Mouse (Mus musculus) induced T-regulatory cell, adult 2 months (primary cell): ENCODE measurements at regions not wholly inside any gene's neighbourhood (a gene's known extent, or its start where the extent isn't known, plus 50 kb on each side); places are given as distances from the start of the nearest gene placed in this dataset.

Source experiments
- DNase-seq: peaks from one replicate; pipeline ENCODE4 v3.0.0-alpha.2; 2012; ENCODE audit warnings: low read depth

GRCm38 (mm10) chr13:106525406-106526206, 411.2 kb downstream of the Ipo11 start:
- no peak for DNase-seq

GRCm38 (mm10) chr13:106514510-106515169, 422.1 kb downstream of the Ipo11 start:
- DNase-seq: no peak

GRCm38 (mm10) chr13:106513669-106514068, 423.1 kb downstream of the Ipo11 start:
- DNase-seq: no peak

GRCm38 (mm10) chr13:106510435-106510834, 426.3 kb downstream of the Ipo11 start:
- DNase-seq: no peak

GRCm38 (mm10) chr13:106501273-106501672, 435.5 kb downstream of the Ipo11 start:
- no peak for DNase-seq

- DNase-seq: no peak
These were observed 465.5 kb downstream of the Ipo11 start for GRCm38 (mm10) chr13:106471264-106471663.

- DNase-seq: no peak
These were observed 482.3 kb downstream of the Ipo11 start for GRCm38 (mm10) chr13:106454366-106454927.

GRCm38 (mm10) chr13:106432165-106432564, 504.6 kb downstream of the Ipo11 start:
- DNase-seq: no peak

- no peak for DNase-seq
These were observed 530.1 kb downstream of the Ipo11 start for GRCm38 (mm10) chr13:106406608-106407038.

GRCm38 (mm10) chr13:106392642-106393041, 544.1 kb downstream of the Ipo11 start:
- DNase-seq: no peak

- DNase-seq: no peak
These were observed 548.1 kb downstream of the Ipo11 start for GRCm38 (mm10) chr13:106388634-106389033.

GRCm38 (mm10) chr13:106367589-106367988, 569.2 kb downstream of the Ipo11 start:
- DNase-seq: no peak

- no peak for DNase-seq
These were observed 583.9 kb downstream of the Ipo11 start for GRCm38 (mm10) chr13:106352614-106353409.

GRCm38 (mm10) chr13:106332025-106332424, 604.7 kb downstream of the Ipo11 start:
- DNase-seq: no peak

GRCm38 (mm10) chr13:106318980-106319379, 617.8 kb downstream of the Ipo11 start:
- DNase-seq: no peak

- DNase-seq: no peak
These were observed 618.3 kb downstream of the Ipo11 start for GRCm38 (mm10) chr13:106318476-106318875.

GRCm38 (mm10) chr13:106317300-106317699, 619.5 kb downstream of the Ipo11 start:
- no peak for DNase-seq

- no peak for DNase-seq
These were observed 655.6 kb downstream of the Ipo11 start for GRCm38 (mm10) chr13:106281181-106281580.

- DNase-seq: no peak
These were observed 676.9 kb downstream of the Ipo11 start for GRCm38 (mm10) chr13:106259874-106260273.
